Mouse (Mus musculus): ENCODE data around the gene Smad5. TPM values are rescaled to one million over a fixed set of nuclear protein-coding genes. Genes with fewer than 3 reads are reported as not detected.

Gene Smad5
- polyA plus RNA-seq, 1 experiment from 2014 or later, result 3.7 TPM

DNA sequence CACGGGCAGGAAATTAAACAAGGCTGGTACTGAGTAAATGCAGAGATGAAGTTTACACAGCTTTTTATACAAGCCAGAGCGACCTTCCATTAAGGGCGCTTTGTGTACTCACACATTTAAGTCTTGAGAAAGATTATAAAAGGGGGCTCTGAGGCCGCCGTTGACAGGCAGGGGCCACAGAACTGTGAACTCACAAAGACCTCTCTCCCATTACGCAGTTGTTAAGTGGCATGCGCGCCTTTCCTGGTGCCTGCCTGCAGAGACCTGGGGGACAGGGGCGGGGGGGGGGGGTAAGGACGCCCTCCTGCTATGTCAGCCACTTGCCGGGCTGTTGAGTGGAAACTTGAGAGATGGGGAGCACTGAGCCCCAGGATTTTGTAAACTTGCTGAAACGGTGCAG lies 54.4 kb downstream of the Smad5 start:
- Histone ChIP-seq H3K4me1 (replicated peaks) (peaks cover 12% of the 10 kb centered on the region), H3K36me3 (no peaks in the 10 kb centered on the region), H3K27ac (no peak overlapping the region), H3K4me3 (replicated peaks) (no peak overlapping the region), H3K27me3 (peaks cover 58% of the 10 kb centered on the region), H3K9me3 (replicated peaks) (no peaks in the 10 kb centered on the region), H3K9ac (no peak overlapping the region), H3K4me2 (no peak overlapping the region)
- WGBS (ENCODE audit: insufficient replicate concordance), result 42% methylated on average over 12 of the region's 12 CpGs
- ATAC-seq (ENCODE audit: low read depth) (no peak), DNase-seq (no peak)

- ATAC-seq (ENCODE audit: low read depth) (0 out of 2 replicates have a peak, but pooled peaks have one; percentile 20), DNase-seq (peak; percentile 42)
- Histone ChIP-seq H3K27me3 (peaks cover 56% of the 10 kb centered on the region), H3K9ac (no peak overlapping the region), H3K36me3 (no peaks in the 10 kb centered on the region), H3K4me3 (replicated peaks) (no peak overlapping the region), H3K4me1 (replicated peaks) (peaks cover 1% of the 10 kb centered on the region; the same call in 1 of the 2 replicates), H3K4me2 (no peak overlapping the region), H3K9me3 (replicated peaks) (no peaks in the 10 kb centered on the region), H3K27ac (no peak overlapping the region)
- 8% methylated on average over 6 of the region's 6 CpGs for WGBS (ENCODE audit: insufficient replicate concordance)
Measured at GRCm38 (mm10) chr13:56758492-56758891, 55.7 kb downstream of the Smad5 start.

GRCm38 (mm10) chr13:56762446-56763229 lies 59.8 kb downstream of the Smad5 start:
- H3K4me1 ChIP-seq (replicated peaks), result no peaks in the 10 kb centered on the region; the same call in 1 of the 2 replicates
- no peak for DNase-seq
- no peak for ATAC-seq (ENCODE audit: low read depth)
- H3K36me3 ChIP-seq, result no peaks in the 10 kb centered on the region
- no peak overlapping the region for H3K27ac ChIP-seq
- H3K27me3 ChIP-seq, result peaks cover 26% of the 10 kb centered on the region
- H3K4me2 ChIP-seq, result no peak overlapping the region
- H3K4me3 ChIP-seq (replicated peaks), result no peak overlapping the region
- no peaks in the 10 kb centered on the region for H3K9me3 ChIP-seq (replicated peaks)
- 22% methylated on average over 13 of the region's 13 CpGs for WGBS (ENCODE audit: insufficient replicate concordance)
- no peak overlapping the region for H3K9ac ChIP-seq

GRCm38 (mm10) chr13:56765284-56766032 lies 62.6 kb downstream of the Smad5 start:
- no peaks in the 10 kb centered on the region; the same call in 1 of the 2 replicates for H3K4me1 ChIP-seq (replicated peaks)
- WGBS (ENCODE audit: insufficient replicate concordance), result 18% methylated on average over 25 of the region's 25 CpGs
- no peaks in the 10 kb centered on the region for H3K9me3 ChIP-seq (replicated peaks)
- H3K27me3 ChIP-seq, result peaks cover 26% of the 10 kb centered on the region
- no peak overlapping the region for H3K9ac ChIP-seq
- DNase-seq, result no peak
- no peak overlapping the region for H3K27ac ChIP-seq
- H3K4me2 ChIP-seq, result peak overlapping the region; percentile 47
- H3K4me3 ChIP-seq (replicated peaks), result peak overlapping the region; percentile 18
- ATAC-seq (ENCODE audit: low read depth), result no peak
- H3K36me3 ChIP-seq, result no peaks in the 10 kb centered on the region

DNA sequence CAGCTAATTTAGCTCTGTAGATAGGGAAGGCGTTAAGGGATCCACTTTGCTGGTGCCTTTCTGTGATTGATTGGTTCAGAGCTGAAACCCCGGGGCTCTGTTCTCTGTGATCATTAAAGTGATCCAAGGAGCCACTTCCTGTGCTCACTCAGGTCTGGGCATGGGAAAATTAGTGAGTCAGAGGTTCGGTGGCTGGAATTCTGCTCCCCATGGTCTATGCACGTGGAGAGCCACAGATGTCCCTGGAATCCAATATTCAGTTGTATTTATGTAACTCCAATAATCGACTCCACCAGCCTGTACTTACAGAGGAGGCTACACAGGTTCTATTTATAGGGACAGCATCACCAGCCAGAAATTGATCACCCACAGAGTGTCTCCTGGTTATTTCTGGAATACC lies 63.4 kb downstream of the Smad5 start:
- H3K27ac ChIP-seq, result no peak overlapping the region

DNA sequence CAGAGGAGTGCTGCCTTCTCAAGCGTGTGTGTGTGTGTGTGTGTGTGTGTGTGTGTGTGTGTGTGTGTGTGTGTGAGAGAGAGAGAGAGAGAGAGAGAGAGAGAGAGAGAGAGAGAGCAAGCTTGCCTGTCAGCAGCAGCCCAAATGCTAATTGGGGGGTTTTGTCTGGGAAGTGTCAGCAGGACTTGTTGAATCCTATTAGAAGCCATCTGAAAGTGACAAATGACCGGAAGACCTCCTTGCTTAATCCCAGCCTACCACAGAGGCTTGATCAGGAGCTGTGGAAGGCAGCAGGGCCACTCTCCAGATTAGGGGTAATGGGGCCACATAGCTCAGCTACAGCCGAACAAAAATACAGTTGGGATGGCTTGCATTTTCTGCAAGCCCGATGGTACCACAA lies 66.6 kb downstream of the Smad5 start:
- Histone ChIP-seq H3K27me3 (0 out of 2 replicates have a peak, but pooled peaks cover 3% of the 10 kb centered on the region), H3K9me3 (replicated peaks) (no peaks in the 10 kb centered on the region), H3K9ac (no peak overlapping the region), H3K4me1 (replicated peaks) (no peaks in the 10 kb centered on the region; the same call in 1 of the 2 replicates), H3K36me3 (no peaks in the 10 kb centered on the region), H3K4me3 (replicated peaks) (no peak overlapping the region), H3K4me2 (no peak overlapping the region), H3K27ac (no peak overlapping the region)
- DNase-seq, result no peak
- WGBS (ENCODE audit: insufficient replicate concordance), result 35% methylated on average over 4 of the region's 4 CpGs
- no peak for ATAC-seq (ENCODE audit: low read depth)

More for the DNA sequence above, 63.4 kb downstream of the Smad5 start:
- Histone ChIP-seq H3K4me1 (replicated peaks) (no peaks in the 10 kb centered on the region; the same call in 1 of the 2 replicates), H3K4me3 (replicated peaks) (no peak overlapping the region), H3K36me3 (no peaks in the 10 kb centered on the region), H3K9ac (no peak overlapping the region), H3K4me2 (no peak overlapping the region), H3K9me3 (replicated peaks) (no peaks in the 10 kb centered on the region), H3K27me3 (peaks cover 26% of the 10 kb centered on the region)
- no peak for DNase-seq
- WGBS (ENCODE audit: insufficient replicate concordance), result 41% methylated on average over 5 of the region's 5 CpGs
- ATAC-seq (ENCODE audit: low read depth), result no peak

- H3K4me2 ChIP-seq, result no peak overlapping the region
- no peak overlapping the region for H3K4me3 ChIP-seq (replicated peaks)
- 0 out of 2 replicates have a peak, but pooled peaks cover 3% of the 10 kb centered on the region for H3K27me3 ChIP-seq
- no peak overlapping the region for H3K27ac ChIP-seq
- H3K9me3 ChIP-seq (replicated peaks), result no peaks in the 10 kb centered on the region
- WGBS (ENCODE audit: insufficient replicate concordance), result 62% methylated on average over 1 of the region's 1 CpGs
- no peak overlapping the region for H3K9ac ChIP-seq
- H3K4me1 ChIP-seq (replicated peaks), result no peaks in the 10 kb centered on the region; the same call in 1 of the 2 replicates
- ATAC-seq (ENCODE audit: low read depth) (no peak), DNase-seq (no peak)
- H3K36me3 ChIP-seq, result no peaks in the 10 kb centered on the region
Measured at GRCm38 (mm10) chr13:56770136-56770578, 67.3 kb downstream of the Smad5 start.

- no peaks in the 10 kb centered on the region for H3K36me3 ChIP-seq
- no peak overlapping the region for H3K27ac ChIP-seq
- 0 out of 2 replicates have a peak, but pooled peaks cover 3% of the 10 kb centered on the region for H3K27me3 ChIP-seq
- no peak for ATAC-seq (ENCODE audit: low read depth)
- no peaks in the 10 kb centered on the region for H3K4me1 ChIP-seq (replicated peaks)
- H3K4me2 ChIP-seq, result no peak overlapping the region
- WGBS (ENCODE audit: insufficient replicate concordance), result 39% methylated on average over 5 of the region's 5 CpGs
- DNase-seq, result no peak
- no peak overlapping the region for H3K4me3 ChIP-seq (replicated peaks)
- H3K9ac ChIP-seq, result no peak overlapping the region
- H3K9me3 ChIP-seq (replicated peaks), result no peaks in the 10 kb centered on the region
Measured at GRCm38 (mm10) chr13:56770786-56771185, 68.0 kb downstream of the Smad5 start.

GRCm38 (mm10) chr13:56772592-56772991 lies 69.8 kb downstream of the Smad5 start:
- Histone ChIP-seq H3K27ac (no peak overlapping the region), H3K9ac (no peak overlapping the region), H3K4me3 (replicated peaks) (no peak overlapping the region), H3K4me1 (replicated peaks) (no peaks in the 10 kb centered on the region), H3K4me2 (no peak overlapping the region), H3K36me3 (no peaks in the 10 kb centered on the region), H3K27me3 (no peaks in the 10 kb centered on the region), H3K9me3 (replicated peaks) (no peaks in the 10 kb centered on the region)
- ATAC-seq (ENCODE audit: low read depth), result no peak
- WGBS (ENCODE audit: insufficient replicate concordance), result 44% methylated on average over 3 of the region's 3 CpGs
- DNase-seq, result no peak

DNA sequence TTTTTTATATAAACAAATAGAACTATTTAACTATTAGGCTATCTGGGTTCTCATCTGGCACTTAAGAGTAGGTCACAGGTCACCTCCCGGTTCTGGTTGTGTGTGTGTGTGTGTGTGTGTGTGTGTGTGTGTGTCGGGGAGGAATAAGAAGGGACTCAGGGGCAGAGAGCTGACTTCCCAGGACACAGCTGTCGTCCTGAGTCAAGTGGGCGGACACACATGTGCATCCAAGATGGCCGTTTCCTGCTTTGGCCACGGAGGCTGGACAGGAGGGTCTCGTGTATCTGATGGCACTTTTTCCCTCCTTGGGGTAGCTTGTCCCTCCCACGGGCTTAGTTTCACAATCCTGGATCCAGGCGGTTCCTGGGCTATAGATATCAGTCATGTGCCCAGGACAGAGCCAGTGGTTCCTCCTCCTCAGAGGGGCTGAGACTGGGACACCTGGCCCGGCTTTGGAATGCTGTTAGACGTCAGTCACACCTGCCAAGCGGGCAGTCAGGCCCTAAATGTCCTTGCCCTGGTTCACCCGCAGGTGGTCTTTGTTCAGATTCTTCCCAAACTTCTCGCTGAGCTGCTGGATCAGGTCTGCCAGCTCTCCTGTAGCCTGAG lies 70.6 kb downstream of the Smad5 start:
- Histone ChIP-seq H3K27ac (no peak overlapping the region), H3K9ac (no peak overlapping the region), H3K36me3 (no peaks in the 10 kb centered on the region), H3K27me3 (no peaks in the 10 kb centered on the region), H3K4me2 (no peak overlapping the region), H3K9me3 (replicated peaks) (no peaks in the 10 kb centered on the region), H3K4me3 (replicated peaks) (no peak overlapping the region), H3K4me1 (replicated peaks) (no peaks in the 10 kb centered on the region)
- WGBS (ENCODE audit: insufficient replicate concordance), result 43% methylated on average over 14 of the region's 14 CpGs
- DNase-seq (no peak), ATAC-seq (ENCODE audit: low read depth) (no peak)

DNA sequence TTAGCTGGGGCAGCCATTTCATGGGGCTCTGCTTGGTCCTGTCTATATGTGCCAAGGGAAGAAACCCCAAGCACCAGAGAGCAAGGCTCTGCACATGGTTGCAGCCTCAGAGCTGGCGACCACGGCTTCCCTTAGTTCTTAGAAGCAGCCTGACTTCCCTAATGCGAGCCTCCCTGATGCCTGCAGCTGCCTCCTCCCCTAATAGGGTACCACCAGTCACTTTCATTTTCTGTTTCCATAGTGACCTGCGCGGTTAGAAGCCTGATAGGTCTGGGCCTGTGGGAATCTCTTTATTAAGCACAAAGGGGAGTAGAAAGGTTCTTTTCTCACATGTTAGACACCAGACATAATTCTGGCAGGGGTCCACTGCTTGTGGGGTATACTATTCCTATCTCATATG lies 71.5 kb downstream of the Smad5 start:
- no peak overlapping the region for H3K4me3 ChIP-seq (replicated peaks)
- no peaks in the 10 kb centered on the region for H3K36me3 ChIP-seq
- H3K4me1 ChIP-seq (replicated peaks), result no peaks in the 10 kb centered on the region

More for the DNA sequence above, 71.5 kb downstream of the Smad5 start:
- Histone ChIP-seq H3K27ac (no peak overlapping the region), H3K4me2 (no peak overlapping the region), H3K9ac (no peak overlapping the region), H3K27me3 (no peaks in the 10 kb centered on the region), H3K9me3 (replicated peaks) (no peaks in the 10 kb centered on the region)
- DNase-seq (no peak), ATAC-seq (ENCODE audit: low read depth) (no peak)
- 18% methylated on average over 5 of the region's 5 CpGs for WGBS (ENCODE audit: insufficient replicate concordance)
